Mouse (Mus musculus): ENCODE data around the gene Fut2. TPM values are rescaled to one million over a fixed set of nuclear protein-coding genes. Genes with fewer than 3 reads are reported as not detected.

Fut2 gene
- polyA plus RNA-seq, 1 experiment from 2014 or later: 0.27 TPM

GRCm38 (mm10) chr7:45711316-45712021 is 45.3 kb upstream of the Fut2 start:
- 87% methylated on average over 24 of the region's 24 CpGs for WGBS
- Histone ChIP-seq H3K27ac (ENCODE audit: low read length) (no peak overlapping the region), H3K4me3 (ENCODE audit: low read depth, low read length) (no peak overlapping the region), H3K36me3 (ENCODE audit: insufficient read depth, low read length) (peaks cover 17% of the 10 kb centered on the region), H3K4me1 (ENCODE audit: insufficient read depth, low read depth, low read length) (peaks cover 25% of the 10 kb centered on the region), H3K9ac (replicated peaks; ENCODE audit: low read depth) (no peak overlapping the region), H3K27me3 (replicated peaks; ENCODE audit: insufficient read depth, low read length) (no peaks in the 10 kb centered on the region), H3K9me3 (ENCODE audit: low read length) (no peaks in the 10 kb centered on the region), H3K4me2 (replicated peaks; ENCODE audit: low read depth, low read length) (no peak overlapping the region)
- ATAC-seq (no peak), DNase-seq (ENCODE audit: low spot score) (no peak)
- TF ChIP-seq EP300 (IDR thresholded peaks at IDR 0.05): no peak
- no peak for TF ChIP-seq CTCF (IDR thresholded peaks at IDR 0.05)

- Histone ChIP-seq H3K9ac (replicated peaks; ENCODE audit: low read depth) (no peak overlapping the region), H3K36me3 (ENCODE audit: insufficient read depth, low read length) (peaks cover 17% of the 10 kb centered on the region), H3K4me2 (replicated peaks; ENCODE audit: low read depth, low read length) (no peak overlapping the region), H3K4me1 (ENCODE audit: insufficient read depth, low read depth, low read length) (peaks cover 25% of the 10 kb centered on the region), H3K9me3 (ENCODE audit: low read length) (no peaks in the 10 kb centered on the region), H3K27me3 (replicated peaks; ENCODE audit: insufficient read depth, low read length) (no peaks in the 10 kb centered on the region), H3K4me3 (ENCODE audit: low read depth, low read length) (no peak overlapping the region), H3K27ac (ENCODE audit: low read length) (no peak overlapping the region)
- TF ChIP-seq EP300 (IDR thresholded peaks at IDR 0.05) (no peak), CTCF (IDR thresholded peaks at IDR 0.05) (no peak)
- no peak for DNase-seq (ENCODE audit: low spot score)
- 92% methylated on average over 20 of the region's 20 CpGs for WGBS
- no peak for ATAC-seq
These were observed 44.4 kb upstream of the Fut2 start for GRCm38 (mm10) chr7:45710477-45711191.

DNA sequence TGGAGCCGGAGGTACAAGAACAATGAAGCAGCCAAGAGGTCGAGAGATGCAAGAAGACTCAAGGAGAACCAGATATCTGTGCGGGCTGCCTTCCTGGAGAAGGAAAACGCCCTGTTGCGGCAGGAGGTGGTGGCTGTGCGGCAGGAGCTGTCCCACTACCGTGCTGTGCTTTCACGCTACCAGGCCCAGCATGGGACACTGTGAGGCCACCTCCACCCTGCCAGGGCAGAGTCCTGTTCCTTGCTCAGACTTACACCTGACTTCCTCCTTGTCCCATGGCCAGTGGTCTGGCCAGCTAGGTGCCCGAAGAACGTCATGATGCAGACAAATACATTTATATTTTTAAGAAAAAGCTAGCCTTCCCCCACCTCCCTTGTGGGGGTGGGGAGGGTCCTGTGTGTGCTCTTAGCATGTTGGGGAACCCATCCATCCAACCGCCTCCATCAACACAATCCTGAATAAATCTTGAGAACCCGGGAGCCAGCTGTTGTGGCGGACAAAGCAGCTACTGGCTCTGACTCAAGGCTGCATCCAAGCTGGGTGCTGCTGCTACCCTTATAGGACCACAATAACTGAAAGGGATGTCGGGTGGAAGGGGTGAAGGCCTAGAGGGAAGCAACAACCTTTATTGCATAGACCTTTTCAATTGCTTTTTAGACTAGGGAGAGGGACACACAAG is 43.6 kb upstream of the Fut2 start:
- Histone ChIP-seq H3K4me1 (ENCODE audit: insufficient read depth, low read depth, low read length) (peaks cover 26% of the 10 kb centered on the region), H3K27me3 (replicated peaks; ENCODE audit: insufficient read depth, low read length) (no peaks in the 10 kb centered on the region), H3K36me3 (ENCODE audit: insufficient read depth, low read length) (peaks cover 17% of the 10 kb centered on the region), H3K9me3 (ENCODE audit: low read length) (no peaks in the 10 kb centered on the region), H3K4me3 (ENCODE audit: low read depth, low read length) (no peak overlapping the region), H3K27ac (ENCODE audit: low read length) (no peak overlapping the region), H3K9ac (replicated peaks; ENCODE audit: low read depth) (no peak overlapping the region), H3K4me2 (replicated peaks; ENCODE audit: low read depth, low read length) (no peak overlapping the region)
- no peak for DNase-seq (ENCODE audit: low spot score)
- no peak for ATAC-seq
- WGBS: 63% methylated on average over 14 of the region's 14 CpGs
- TF ChIP-seq CTCF (IDR thresholded peaks at IDR 0.05) (no peak), EP300 (IDR thresholded peaks at IDR 0.05) (no peak)

- Histone ChIP-seq H3K4me3 (ENCODE audit: low read depth, low read length) (no peak overlapping the region), H3K4me1 (ENCODE audit: insufficient read depth, low read depth, low read length) (peaks cover 28% of the 10 kb centered on the region), H3K4me2 (replicated peaks; ENCODE audit: low read depth, low read length) (no peak overlapping the region), H3K27ac (ENCODE audit: low read length) (no peak overlapping the region), H3K36me3 (ENCODE audit: insufficient read depth, low read length) (peaks cover 17% of the 10 kb centered on the region), H3K9ac (replicated peaks; ENCODE audit: low read depth) (no peak overlapping the region), H3K27me3 (replicated peaks; ENCODE audit: insufficient read depth, low read length) (no peaks in the 10 kb centered on the region), H3K9me3 (ENCODE audit: low read length) (no peaks in the 10 kb centered on the region)
- ATAC-seq (no peak), DNase-seq (ENCODE audit: low spot score) (no peak)
- WGBS: 29% methylated on average over 6 of the region's 6 CpGs
- TF ChIP-seq EP300 (IDR thresholded peaks at IDR 0.05) (no peak), CTCF (IDR thresholded peaks at IDR 0.05) (no peak)
These were observed 42.8 kb upstream of the Fut2 start for GRCm38 (mm10) chr7:45709036-45709435.

DNA sequence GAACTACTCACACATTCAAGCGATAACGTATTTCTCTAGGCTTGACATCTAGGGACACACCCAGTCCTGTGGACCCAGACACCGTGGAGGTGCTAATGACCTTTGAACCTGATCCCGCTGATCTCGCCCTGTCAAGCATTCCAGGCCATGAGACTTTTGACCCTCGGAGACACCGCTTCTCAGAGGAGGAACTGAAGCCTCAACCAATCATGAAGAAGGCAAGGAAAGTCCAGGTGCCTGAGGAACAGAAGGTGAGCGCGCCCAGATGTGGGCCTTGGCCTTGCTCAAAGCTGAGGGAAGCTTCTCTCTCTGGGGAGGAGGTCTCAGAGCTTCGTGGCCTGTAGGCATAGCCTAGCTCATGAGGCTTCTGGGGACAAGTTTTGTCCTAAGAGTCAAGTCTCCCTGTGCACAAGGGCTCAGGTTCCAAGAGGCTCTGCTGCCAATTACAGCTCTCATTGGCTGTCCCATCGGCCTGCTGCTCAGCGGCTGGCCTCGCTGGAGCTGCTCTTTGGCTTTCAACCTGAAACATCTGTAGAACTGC is 42.1 kb upstream of the Fut2 start:
- H3K4me3 ChIP-seq (ENCODE audit: low read depth, low read length): no peak overlapping the region
- H3K4me1 ChIP-seq (ENCODE audit: insufficient read depth, low read depth, low read length): peaks cover 33% of the 10 kb centered on the region
- peak; percentile 34 for DNase-seq (ENCODE audit: low spot score)
- no peaks in the 10 kb centered on the region for H3K27me3 ChIP-seq (replicated peaks; ENCODE audit: insufficient read depth, low read length)
- H3K9ac ChIP-seq (replicated peaks; ENCODE audit: low read depth): no peak overlapping the region
- peak overlapping the region; percentile 95 for H3K4me2 ChIP-seq (replicated peaks; ENCODE audit: low read depth, low read length)
- H3K36me3 ChIP-seq (ENCODE audit: insufficient read depth, low read length): peaks cover 15% of the 10 kb centered on the region
- no peak for ATAC-seq
- 28% methylated on average over 13 of the region's 13 CpGs for WGBS
- H3K9me3 ChIP-seq (ENCODE audit: low read length): no peaks in the 10 kb centered on the region
- TF ChIP-seq EP300 (IDR thresholded peaks at IDR 0.05): no peak
- TF ChIP-seq CTCF (IDR thresholded peaks at IDR 0.05): no peak
- peak overlapping the region; percentile 85; the same call in 1 of the 2 replicates for H3K27ac ChIP-seq (ENCODE audit: low read length)
